Mouse (Mus musculus) brain, embryonic 14.5 days (tissue): Measurements from ENCODE around the gene Cd27.

Source experiments
- CTCF ChIP-seq: fragments of 200-500 bp; IDR thresholded peaks from 2 replicates; pipeline ENCODE4 v1.5.1; 2012; ENCODE audit warnings: inconsistent platforms, mild to moderate bottlenecking, moderate library complexity, borderline replicate concordance; ENCODE audit not compliant: insufficient read depth, insufficient read length; ENCODE audit errors: extremely low read depth
- POLR2A ChIP-seq: fragments of 200-500 bp; IDR thresholded peaks from 2 replicates; pipeline ENCODE4 v1.6.1; 2012; ENCODE audit warnings: mild to moderate bottlenecking, inconsistent platforms, borderline replicate concordance; ENCODE audit not compliant: poor library complexity, insufficient read depth, insufficient read length, severe bottlenecking; ENCODE audit errors: extremely low read depth

DNA sequence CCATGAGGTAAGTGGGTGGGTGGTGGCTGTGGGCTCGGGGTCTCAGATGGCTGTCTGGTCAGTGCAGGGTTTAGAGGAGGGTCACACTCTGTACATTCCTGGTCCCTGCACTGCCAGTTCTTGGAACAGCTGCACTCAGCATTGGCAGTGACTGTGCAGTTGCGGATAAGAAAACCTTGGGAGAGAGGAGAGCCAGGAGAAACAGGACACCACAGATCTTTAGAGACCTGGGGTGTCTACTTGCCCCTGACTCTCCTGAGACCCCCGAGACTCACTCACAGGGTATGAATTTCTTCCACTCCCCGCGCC, 2.3 kb downstream of the Cd27 start:
- TF ChIP-seq CTCF: no peak
- TF ChIP-seq POLR2A: no peak
